Mouse (Mus musculus) brain, embryonic 14.5 days (tissue): ENCODE results near the gene Cyth4.

Experiments used
- CTCF ChIP-seq: fragments of 200-500 bp; IDR thresholded peaks from 2 replicates; pipeline ENCODE4 v1.5.1; 2012; ENCODE audit warnings: inconsistent platforms, mild to moderate bottlenecking, moderate library complexity, borderline replicate concordance; ENCODE audit not compliant: insufficient read depth, insufficient read length; ENCODE audit errors: extremely low read depth
- POLR2A ChIP-seq: fragments of 200-500 bp; IDR thresholded peaks from 2 replicates; pipeline ENCODE4 v1.6.1; 2012; ENCODE audit warnings: mild to moderate bottlenecking, inconsistent platforms, borderline replicate concordance; ENCODE audit not compliant: poor library complexity, insufficient read depth, insufficient read length, severe bottlenecking; ENCODE audit errors: extremely low read depth

DNA sequence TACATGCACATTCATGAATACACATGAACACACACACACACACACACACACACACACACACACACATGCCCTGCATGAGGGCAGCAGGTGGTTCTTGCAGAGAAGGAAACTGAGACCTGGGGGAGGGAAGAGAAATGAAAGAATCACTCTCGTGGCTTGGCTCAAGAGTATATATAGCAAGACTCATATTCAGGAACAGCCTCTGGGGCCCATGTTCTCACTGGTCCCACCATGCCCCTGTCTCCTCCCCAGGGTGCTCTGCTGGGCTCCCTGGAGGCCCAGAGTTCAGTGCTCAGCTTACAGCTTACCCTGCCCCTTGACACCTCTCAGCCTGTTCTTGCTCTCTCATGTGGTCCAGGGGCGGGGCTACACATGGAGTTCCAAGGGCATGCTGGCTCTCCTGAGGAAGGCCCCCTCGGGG is 8.5 kb downstream of the Cyth4 start:
- TF ChIP-seq POLR2A (no peak), CTCF (no peak)
